Mouse (Mus musculus) heart, postnatal 36 days (tissue): ENCODE measurements around the gene Epha3. TPM values are rescaled to one million over a fixed set of nuclear protein-coding genes. Genes with fewer than 3 reads are reported as not detected.

Experiments
- DNase-seq, 2 experiments: peaks; one replicate each; pipeline ENCODE4 v3.0.0; 2021 to 2022
- intact Hi-C: fragments of 180-260 bp; cut with DNase I; formaldehyde crosslinking; loops from one replicate; pipeline ENCODE4 v1.15.1; 2025
- total RNA-seq, 2 experiments: library from RNA; stranded (reverse); gene quantifications; 2 replicates each; pipeline ENCODE4 v1.2.3; 2021

The Epha3 gene
- under 1 TPM; 0.33 to 0.89 TPM for total RNA-seq

GRCm38 (mm10) chr16:63863913-63864330, at the start of gene Epha3:
Gene Epha3 (minus strand): TSS chr16:63864175.
- intact Hi-C loops, result no loop called here
- peak; percentile 58 to 65 for DNase-seq

DNA sequence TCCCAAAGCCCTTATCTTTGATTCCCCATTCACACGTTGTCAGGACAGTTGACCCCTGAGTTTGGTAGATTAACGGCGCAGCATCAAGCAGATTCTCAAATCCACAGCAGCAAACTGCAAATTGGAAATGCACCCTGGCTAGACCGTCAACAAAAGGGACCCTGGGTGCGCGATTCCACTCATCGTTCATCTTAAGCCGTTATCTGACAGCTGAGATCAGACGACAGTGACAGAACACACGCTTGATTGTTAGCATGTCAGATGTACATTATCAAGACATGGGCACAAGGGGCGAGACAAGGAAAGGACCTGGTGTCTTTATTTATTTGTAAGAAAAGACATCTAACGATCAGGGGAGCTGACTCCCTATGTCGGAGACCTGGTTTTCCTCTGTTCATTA, 39.5 kb upstream of the Epha3 start:
- no peak for DNase-seq
- intact Hi-C loops, result loop anchor here (1.0 kb wide), 1 partner anchor 17 kb away; no protein-coding TSS in a partner anchor

GRCm38 (mm10) chr16:63881190-63881589, 17.2 kb upstream of the Epha3 start:
- intact Hi-C loops, result no loop called here
- no peak for DNase-seq

GRCm38 (mm10) chr16:63872313-63872712, 8.3 kb upstream of the Epha3 start:
- intact Hi-C loops, result loop anchor here (5.0 kb wide), 1 partner anchor 850 kb away; no protein-coding TSS in a partner anchor
- no peak for DNase-seq

- intact Hi-C loops, result no loop called here
These were observed 545 bp upstream of the Epha3 start for GRCm38 (mm10) chr16:63864463-63864976.

GRCm38 (mm10) chr16:63863181-63863580, 794 bp downstream of the Epha3 start:
- DNase-seq, result no peak
- intact Hi-C loops, result no loop called here

More at GRCm38 (mm10) chr16:63864463-63864976, 545 bp upstream of the Epha3 start:
- no peak for DNase-seq

- DNase-seq, result peak in 1 of 2 experiments; percentile 8
- intact Hi-C loops, result loop anchor here (5.0 kb wide), 2 partner anchors 865 to 890 kb away; no protein-coding TSS in a partner anchor
These were observed 6.4 kb downstream of the Epha3 start for GRCm38 (mm10) chr16:63857561-63857960.

DNA sequence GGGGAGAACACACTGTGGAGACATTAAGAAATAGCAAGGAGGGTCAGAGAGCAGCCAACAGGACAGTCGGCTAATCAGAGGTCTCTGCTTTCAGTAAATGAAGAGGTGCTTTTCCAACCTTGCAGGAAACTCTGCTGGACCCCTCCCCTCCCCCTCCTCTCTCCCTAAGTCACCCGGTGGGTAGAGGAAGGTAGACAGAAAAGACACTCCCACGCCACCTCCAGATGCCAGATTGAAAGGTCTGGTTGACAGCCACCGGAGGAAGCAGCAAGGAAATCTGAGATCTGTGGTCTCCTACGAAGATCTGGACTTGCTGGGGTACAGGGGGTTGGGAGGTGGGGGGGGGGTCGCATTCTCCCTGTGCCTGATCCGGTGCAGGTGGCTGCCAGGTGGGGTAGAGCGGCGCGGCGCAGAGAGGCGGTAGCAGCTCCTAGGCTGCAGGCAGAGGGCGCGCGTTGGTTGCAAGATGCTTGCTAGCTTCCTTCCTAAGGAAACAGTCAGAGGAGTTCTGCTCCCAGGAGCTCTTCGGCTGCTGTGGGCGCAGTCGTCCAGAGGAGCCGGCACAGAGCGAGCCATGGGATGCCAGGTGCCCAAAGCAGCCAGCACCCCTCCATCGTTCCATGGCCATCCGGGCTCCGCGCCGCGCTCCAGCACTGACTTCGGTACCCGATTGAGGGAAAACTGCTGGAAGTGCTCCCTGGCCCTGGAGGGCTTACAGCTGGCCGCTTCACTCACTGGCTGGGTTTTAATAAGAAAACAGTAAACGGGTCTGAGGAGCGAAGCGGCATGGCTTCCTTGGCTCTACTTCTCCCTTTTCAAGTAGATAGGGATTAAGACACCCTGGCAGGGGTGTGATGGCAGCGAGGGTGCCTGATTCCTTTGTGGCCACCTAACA, 7.1 kb downstream of the Epha3 start:
- intact Hi-C loops, result loop anchor here (5.0 kb wide), 2 partner anchors 865 to 890 kb away; no protein-coding TSS in a partner anchor
- DNase-seq, result peak; percentile 62 to 67

- intact Hi-C loops, result no loop called here
- DNase-seq, result no peak
These were observed 13.7 kb downstream of the Epha3 start for GRCm38 (mm10) chr16:63850297-63850696.

DNA sequence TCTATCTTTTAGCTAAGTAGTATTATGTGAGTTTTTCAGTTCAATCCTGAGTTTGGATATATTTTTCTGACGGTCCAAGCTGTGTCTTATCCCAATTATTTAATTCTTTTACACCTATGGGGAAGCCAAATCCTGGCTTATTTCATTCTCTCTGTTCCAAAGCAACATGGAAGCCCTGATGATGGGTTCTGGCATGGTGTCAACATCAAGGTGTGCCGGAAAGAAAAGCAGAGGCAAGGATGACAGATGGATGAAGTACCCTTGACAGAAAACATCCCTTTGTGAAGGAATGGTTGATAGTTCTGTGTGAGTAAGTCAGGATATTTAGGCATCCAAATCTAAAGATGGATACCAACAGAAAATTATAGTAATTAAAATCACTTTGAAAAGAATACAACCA, 21.1 kb downstream of the Epha3 start:
- intact Hi-C loops, result no loop called here
- DNase-seq, result no peak

- intact Hi-C loops, result no loop called here
- DNase-seq, result no peak
These were observed 26.5 kb downstream of the Epha3 start for GRCm38 (mm10) chr16:63837466-63837865.

DNA sequence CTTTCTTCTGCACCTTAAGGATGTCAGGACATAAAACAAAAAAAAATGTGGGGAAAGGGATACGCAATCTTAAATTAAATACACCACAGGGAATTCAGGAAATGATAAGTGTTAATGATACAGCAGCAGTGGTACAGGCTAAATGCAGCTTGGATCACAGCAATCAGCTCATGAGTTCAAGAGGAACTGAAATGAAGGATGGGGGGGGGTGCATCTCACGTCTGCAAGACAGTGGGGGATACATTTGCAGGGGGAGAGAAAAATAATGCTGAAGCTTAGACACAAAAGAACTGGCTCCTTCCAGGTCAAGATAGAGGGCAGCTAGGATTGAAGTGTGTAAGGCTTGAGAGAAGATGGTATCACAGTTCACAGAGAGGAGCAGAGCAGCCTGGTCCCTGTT, 42.8 kb downstream of the Epha3 start:
- intact Hi-C loops, result no loop called here
- no peak for DNase-seq

DNA sequence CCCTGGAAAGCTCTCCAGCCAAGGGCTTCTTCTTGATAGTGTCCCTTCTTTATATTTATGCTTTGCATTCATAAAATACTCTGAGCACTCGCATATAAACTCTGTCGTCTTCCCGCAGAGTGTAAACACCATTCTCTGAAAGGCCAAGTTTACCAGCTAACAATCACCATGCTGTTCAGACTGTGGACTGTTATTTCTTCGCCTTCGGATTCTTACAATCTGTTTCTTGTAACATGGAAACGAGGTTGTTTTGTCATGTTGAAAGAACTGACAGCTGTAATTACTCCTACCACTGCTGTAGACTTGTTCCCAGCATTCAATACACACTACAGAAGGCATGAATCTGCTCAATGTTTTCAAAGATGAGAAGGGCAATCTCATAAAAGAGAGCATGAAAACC, 46.4 kb downstream of the Epha3 start:
- DNase-seq, result no peak
- intact Hi-C loops, result no loop called here

DNA sequence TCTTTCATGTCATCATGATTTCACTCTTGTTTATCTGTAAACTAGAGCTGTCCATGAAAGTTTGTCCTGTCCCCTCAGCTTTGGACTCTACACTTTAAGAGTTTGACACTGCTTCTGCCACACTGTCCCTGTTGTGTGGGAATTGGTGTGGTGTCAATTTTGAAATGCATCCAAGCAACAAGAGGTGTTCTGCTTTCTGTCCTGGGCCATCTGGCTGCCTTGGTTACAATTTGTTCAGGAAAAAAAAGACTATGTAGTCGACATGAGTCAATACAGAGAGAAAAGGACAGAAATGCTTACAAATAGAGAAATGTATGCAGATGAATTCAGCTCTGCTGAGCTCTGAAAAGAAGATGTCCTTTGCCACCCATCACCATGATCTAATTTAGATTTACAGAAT, 47.3 kb downstream of the Epha3 start:
- intact Hi-C loops, result no loop called here
- no peak for DNase-seq

DNA sequence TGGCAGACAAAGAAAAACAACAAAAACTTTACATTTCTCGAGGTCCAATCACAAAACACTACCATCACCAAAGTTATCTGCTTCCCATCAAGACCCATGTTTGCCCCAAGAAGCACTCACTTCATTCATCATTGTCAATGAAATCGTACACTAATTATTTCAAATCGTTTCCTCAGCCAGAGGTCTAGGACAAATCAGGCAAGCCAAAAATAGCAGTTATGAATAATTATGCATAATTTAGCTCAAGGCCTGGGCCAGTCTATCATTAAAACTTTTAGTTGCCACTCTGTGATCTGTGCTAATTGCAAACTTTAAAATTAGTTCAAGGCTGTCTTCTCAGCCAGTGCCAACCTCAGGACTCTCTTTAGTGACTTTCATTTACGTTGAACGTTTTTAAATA, 54.1 kb downstream of the Epha3 start:
- DNase-seq, result no peak
- intact Hi-C loops, result no loop called here

GRCm38 (mm10) chr16:63808991-63809390, 55.0 kb downstream of the Epha3 start:
- DNase-seq, result no peak
- intact Hi-C loops, result no loop called here

DNA sequence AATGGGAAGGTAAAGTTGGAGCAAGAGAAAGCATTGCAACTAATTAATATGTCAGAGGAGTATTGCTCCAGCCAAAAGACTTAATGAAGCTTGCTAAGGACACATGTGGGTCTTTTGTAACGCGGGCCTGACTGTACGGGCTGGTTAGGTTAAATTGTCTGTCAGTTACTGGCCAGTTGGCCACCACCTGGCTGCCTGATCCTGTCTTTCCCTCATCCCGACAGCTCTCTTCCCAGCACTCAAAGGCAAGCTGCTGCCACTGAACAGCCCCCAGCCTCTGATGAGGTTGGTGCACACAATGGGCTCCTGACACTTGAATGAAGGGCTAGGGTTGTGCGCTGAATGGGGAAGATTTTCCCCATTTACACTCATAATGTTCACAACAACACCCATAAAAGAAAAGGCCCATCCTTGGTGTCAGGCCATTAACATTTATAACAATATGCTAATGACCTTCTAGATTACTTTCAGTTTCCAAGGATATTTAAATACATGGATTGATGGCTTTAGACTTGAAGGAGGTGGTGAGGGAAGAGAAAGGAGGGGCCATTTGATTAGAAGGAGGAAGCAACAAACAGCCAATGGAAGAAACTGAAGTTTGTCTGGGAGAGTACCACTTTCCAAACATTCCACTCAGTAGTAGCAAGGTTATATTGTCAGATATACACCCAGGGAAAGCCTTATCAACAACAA, 57.4 kb downstream of the Epha3 start:
- DNase-seq, result no peak
- intact Hi-C loops, result no loop called here

DNA sequence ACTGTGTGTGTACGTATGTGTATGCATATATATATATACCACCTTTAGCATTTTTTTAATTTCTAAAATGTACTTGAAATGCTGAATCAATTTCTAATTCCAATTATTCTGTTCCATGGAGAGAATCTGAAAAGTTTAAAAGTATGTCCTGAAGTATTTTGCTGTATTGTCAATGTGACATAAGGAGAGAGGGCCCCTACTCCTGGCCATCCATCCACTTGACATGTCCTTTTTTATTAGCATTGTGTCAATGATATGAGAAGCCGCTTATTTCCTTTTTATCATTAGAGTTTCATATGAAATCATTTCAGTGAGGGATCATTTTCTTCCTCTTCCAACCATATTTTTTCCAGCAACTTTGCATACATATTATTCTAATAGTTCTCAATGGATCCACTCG, 58.0 kb downstream of the Epha3 start:
- intact Hi-C loops, result no loop called here
- DNase-seq, result no peak

- DNase-seq, result peak in 1 of 2 experiments; percentile 5
- intact Hi-C loops, result no loop called here
These were observed 62.5 kb downstream of the Epha3 start for GRCm38 (mm10) chr16:63801436-63801835.

- intact Hi-C loops, result no loop called here
These were observed 65.6 kb downstream of the Epha3 start for GRCm38 (mm10) chr16:63798341-63798740.

DNA sequence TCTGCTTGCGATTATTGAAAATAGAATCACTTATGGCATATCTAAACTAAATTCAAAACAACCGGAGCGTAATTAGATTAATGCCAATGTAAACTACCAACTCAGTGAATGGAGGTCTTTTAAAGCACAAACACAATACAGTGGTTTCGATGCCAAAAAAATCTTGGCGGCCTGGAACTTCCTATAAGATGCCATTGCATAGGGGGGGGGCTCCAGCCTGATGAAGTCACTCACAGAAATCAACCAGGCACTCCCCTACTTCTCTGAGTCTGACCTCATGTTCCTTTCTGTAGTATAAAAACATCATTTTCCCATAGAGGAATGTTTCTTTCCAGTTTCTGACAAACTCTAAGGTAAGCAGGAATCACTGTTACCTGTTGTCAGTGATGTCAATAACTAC, 69.7 kb downstream of the Epha3 start:
- intact Hi-C loops, result no loop called here

More at GRCm38 (mm10) chr16:63798341-63798740, 65.6 kb downstream of the Epha3 start:
- DNase-seq, result no peak

More for the DNA sequence above, 69.7 kb downstream of the Epha3 start:
- DNase-seq, result no peak
